Mouse (Mus musculus) olfactory bulb, adult 2 months (tissue): ENCODE results near the gene Nedd4. TPM values are rescaled to one million over a fixed set of nuclear protein-coding genes. Genes with fewer than 3 reads are reported as not detected.

Experiments
- H3K27ac ChIP-seq: fragments of 200-500 bp; 2 replicates; pipeline ENCODE4 v1.5.1; 2012; ENCODE audit warnings: low read depth, low read length; ENCODE audit not compliant: insufficient read depth
- H3K4me1 ChIP-seq: fragments of 200-500 bp; 2 replicates; pipeline ENCODE4 v1.6.1; 2012; ENCODE audit warnings: low read length; ENCODE audit not compliant: control insufficient read depth, insufficient read depth
- H3K4me3 ChIP-seq: fragments of 200-500 bp; 2 replicates; pipeline ENCODE4 v1.5.1; 2012; ENCODE audit warnings: mild to moderate bottlenecking, low read depth, low read length, moderate library complexity; ENCODE audit not compliant: insufficient read depth
- CTCF ChIP-seq: fragments of 200-500 bp; IDR thresholded peaks from 2 replicates; pipeline ENCODE4 v1.5.1; 2012; ENCODE audit warnings: low read depth, mild to moderate bottlenecking, low read length, moderate library complexity; ENCODE audit not compliant: insufficient read depth
- POLR2A ChIP-seq: fragments of 200-500 bp; IDR thresholded peaks from 2 replicates; pipeline ENCODE4 v1.6.1; 2012; ENCODE audit warnings: mild to moderate bottlenecking, low read depth, low read length, moderate library complexity; ENCODE audit not compliant: insufficient read depth
- WGBS: fragments of 180-500 bp; shearing (Covaris S2); methylation state at CpG from one replicate; pipeline ENCODE4 v1.1.7; 2018; 5-methylcytosine and 5-hydroxymethylcytosine counted together
- polyA plus RNA-seq: library from polyadenylated mRNA; stranded (reverse); fragments of >200 nt; gene quantifications from 2 replicates; pipeline ENCODE4 v1.2.4, GENCODE M21; 2012; ENCODE audit warnings: low replicate concordance; ENCODE audit not compliant: missing spikeins, insufficient read depth, insufficient read length

Nedd4 gene
- polyA plus RNA-seq, 1 experiment = 232 TPM

- Histone ChIP-seq H3K4me3 (no peak overlapping the region), H3K4me1 (0 out of 2 replicates have a peak, but pooled peaks cover 6% of the 10 kb centered on the region), H3K27ac (no peak overlapping the region)
- 59% methylated on average over 8 of the region's 8 CpGs for WGBS
- TF ChIP-seq CTCF = no peak
- TF ChIP-seq POLR2A = no peak
These were observed 120.0 kb downstream of the Nedd4 start for GRCm38 (mm10) chr9:72782121-72782520.

GRCm38 (mm10) chr9:72787732-72788131 lies 125.6 kb downstream of the Nedd4 start:
- Histone ChIP-seq H3K4me1 (no peaks in the 10 kb centered on the region), H3K4me3 (no peak overlapping the region), H3K27ac (no peak overlapping the region)
- TF ChIP-seq CTCF (no peak), POLR2A (no peak)
- WGBS = 95% methylated on average over 1 of the region's 1 CpGs

- H3K4me1 ChIP-seq = no peaks in the 10 kb centered on the region
- no peak overlapping the region for H3K4me3 ChIP-seq
- no peak overlapping the region for H3K27ac ChIP-seq
- TF ChIP-seq CTCF = no peak
- no peak for TF ChIP-seq POLR2A
- WGBS = 64% methylated on average over 14 of the region's 14 CpGs
These were observed 128.5 kb downstream of the Nedd4 start for GRCm38 (mm10) chr9:72790530-72791212.

- Histone ChIP-seq H3K27ac (no peak overlapping the region), H3K4me1 (no peaks in the 10 kb centered on the region), H3K4me3 (no peak overlapping the region)
- WGBS = 68% methylated on average over 10 of the region's 10 CpGs
- TF ChIP-seq CTCF = no peak
- TF ChIP-seq POLR2A = no peak
These were observed 129.1 kb downstream of the Nedd4 start for GRCm38 (mm10) chr9:72791213-72791582.

- H3K27ac ChIP-seq = no peak overlapping the region
- no peaks in the 10 kb centered on the region for H3K4me1 ChIP-seq
- TF ChIP-seq POLR2A (no peak), CTCF (no peak)
- WGBS = 39% methylated on average over 6 of the region's 6 CpGs
- no peak overlapping the region for H3K4me3 ChIP-seq
These were observed 129.5 kb downstream of the Nedd4 start for GRCm38 (mm10) chr9:72791681-72792080.

- H3K4me1 ChIP-seq = no peaks in the 10 kb centered on the region
- H3K4me3 ChIP-seq = no peak overlapping the region
- TF ChIP-seq CTCF (no peak), POLR2A (no peak)
- no peak overlapping the region for H3K27ac ChIP-seq
- 89% methylated on average over 3 of the region's 3 CpGs for WGBS
These were observed 133.1 kb downstream of the Nedd4 start for GRCm38 (mm10) chr9:72795243-72795642.

- 59% methylated on average over 9 of the region's 9 CpGs for WGBS
- no peak overlapping the region for H3K4me3 ChIP-seq
- no peak overlapping the region for H3K27ac ChIP-seq
- no peaks in the 10 kb centered on the region for H3K4me1 ChIP-seq
- TF ChIP-seq CTCF (no peak), POLR2A (no peak)
These were observed 135.0 kb downstream of the Nedd4 start for GRCm38 (mm10) chr9:72797136-72797621.

Other genes with a start within 250 kb of the Nedd4 start
- gene Mns1, start 224.3 kb upstream of the Nedd4 start, polyA plus RNA-seq = not detected in 2 replicates
- not detected in 2 replicates for gene Tex9, start 170.1 kb upstream of the Nedd4 start, polyA plus RNA-seq
- 43.9 and 133 TPM in 2 replicates for gene Rfx7, start 130.1 kb upstream of the Nedd4 start, polyA plus RNA-seq
- gene Prtg, start 144.5 kb downstream of the Nedd4 start, polyA plus RNA-seq = not detected in 2 replicates